Mouse (Mus musculus) right cerebral cortex, postnatal 36 days (tissue): ENCODE data around the gene Dcaf15.

Experiments
- DNase-seq, 2 experiments: peaks; one replicate each; pipeline ENCODE4 v3.0.0; 2022; ENCODE audit warnings: low spot score in 2 of 2, mixed read lengths in 1 of 2

The Dcaf15 gene

DNA sequence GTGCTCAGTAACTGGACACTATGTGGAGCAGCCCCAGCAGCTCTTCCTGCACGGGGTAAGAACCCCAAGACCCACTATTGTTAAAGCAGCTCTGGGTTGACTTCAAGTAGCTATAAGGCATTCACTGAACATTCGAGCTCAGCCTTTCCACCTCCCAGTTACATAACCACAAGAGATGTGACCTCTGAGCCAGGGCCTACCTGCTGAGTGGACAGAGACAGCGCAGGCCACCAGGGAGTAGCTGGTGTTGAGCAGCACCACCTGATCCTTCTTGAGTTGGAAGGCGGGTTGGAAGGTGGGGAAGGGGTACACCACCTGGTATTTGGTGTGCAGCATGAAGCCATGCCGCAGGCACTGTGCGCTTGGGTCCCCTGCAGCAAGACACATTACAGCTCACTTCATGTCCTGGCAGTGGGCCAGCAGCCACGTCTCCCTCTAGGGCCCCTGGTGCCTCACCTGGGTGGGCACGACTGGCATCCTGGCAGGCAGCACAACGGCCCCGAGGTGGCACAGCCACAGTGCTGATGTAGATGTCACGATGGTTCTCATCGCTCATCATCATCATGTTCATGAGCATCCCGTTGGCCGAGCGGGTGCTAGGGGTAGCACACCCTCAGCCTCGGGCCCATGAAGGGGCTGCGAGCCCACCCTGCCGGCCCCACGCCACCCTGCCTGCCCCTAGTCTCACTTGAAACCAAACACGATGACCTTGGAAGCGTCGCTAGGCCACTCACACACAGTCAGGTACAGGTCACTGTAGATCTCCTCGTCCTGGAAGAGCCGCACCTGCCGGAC is 2.9 kb downstream of the Dcaf15 start:
- DNase-seq = no peak

DNA sequence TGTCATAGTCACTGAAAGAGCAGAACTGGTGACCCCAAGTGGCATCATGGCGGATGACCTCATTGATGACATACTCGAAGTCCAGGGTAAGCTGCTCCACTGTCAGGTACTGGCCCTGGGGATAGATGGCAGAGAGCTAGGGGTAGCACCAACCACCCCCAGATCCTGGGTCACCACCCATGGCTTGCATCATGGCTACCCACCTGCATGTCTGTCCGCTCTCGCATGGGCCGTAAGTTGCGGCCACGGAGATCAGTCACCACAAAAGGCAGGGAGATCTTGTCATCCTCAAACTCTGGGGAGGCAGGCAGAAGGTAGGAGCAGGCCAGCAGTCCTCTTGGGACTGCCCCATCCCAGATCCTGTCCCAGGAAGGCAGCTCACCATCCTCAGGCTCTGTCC is 6.2 kb downstream of the Dcaf15 start:
- DNase-seq = no peak

DNA sequence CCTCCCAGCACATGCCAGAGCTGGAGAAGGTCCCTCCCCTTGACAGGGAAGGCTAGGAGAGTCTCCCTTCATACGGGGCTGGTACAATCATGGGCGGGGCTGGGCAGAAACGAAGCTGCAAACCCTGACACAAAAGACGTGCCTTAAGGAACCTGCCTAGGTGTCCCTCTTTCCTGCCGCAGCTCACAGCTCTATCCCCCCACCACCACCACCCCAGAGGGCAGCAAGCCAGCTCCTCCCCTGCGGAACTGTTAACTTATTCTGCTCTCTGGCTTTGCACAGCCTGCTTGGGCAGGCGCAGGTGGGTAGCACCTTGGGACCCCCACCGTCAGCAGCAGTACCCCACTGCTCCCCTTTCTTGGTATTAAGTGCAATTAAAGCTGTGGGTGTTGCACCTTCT is 8.5 kb downstream of the Dcaf15 start:
- no peak for DNase-seq

- no peak for DNase-seq
Observed at GRCm38 (mm10) chr8:84090585-84090984, 14.0 kb downstream of the Dcaf15 start.

DNA sequence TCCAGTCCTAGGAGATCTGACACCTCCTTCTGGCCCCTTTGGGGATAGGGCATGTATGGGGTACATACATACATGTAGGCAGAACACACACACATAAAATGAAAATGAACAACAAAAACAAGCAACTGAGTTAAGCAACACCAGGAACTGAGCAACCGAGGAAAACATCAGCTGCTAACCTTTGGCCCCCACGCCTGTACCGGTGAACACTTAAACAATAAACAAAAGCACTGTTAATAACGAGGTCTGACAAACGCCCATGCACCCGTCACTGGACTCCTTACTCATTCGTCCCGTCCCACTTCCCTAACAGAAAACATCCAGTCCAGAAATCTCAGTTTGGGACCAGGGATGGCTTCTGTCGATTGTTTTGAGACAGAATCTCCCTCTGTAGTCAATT is 15.3 kb downstream of the Dcaf15 start:
- no peak for DNase-seq

- no peak for DNase-seq
Observed at GRCm38 (mm10) chr8:84087821-84088220, 16.7 kb downstream of the Dcaf15 start.

GRCm38 (mm10) chr8:84087156-84087555 is 17.4 kb downstream of the Dcaf15 start:
- no peak for DNase-seq

GRCm38 (mm10) chr8:84084341-84085115 is 20.0 kb downstream of the Dcaf15 start:
- DNase-seq = no peak

DNA sequence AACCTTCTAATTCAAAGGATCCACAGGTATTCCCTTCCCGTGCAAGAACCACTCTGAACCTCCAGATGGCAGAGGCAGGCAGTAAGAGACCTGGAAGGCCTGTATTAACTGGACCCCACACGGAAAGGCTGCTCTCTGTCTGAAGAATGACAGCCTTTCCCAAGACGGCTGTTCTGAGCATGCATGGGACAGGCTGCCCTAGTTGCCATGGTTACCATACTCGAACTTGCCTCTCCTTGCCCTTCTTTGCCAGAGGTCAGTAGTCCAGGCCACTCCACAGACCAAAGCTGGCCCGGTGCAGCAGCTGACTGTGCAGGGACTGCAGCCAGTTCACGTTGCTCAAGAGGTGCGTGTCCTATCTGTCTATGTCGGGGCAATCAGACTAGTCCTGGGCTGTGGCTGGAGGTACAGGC is 20.7 kb downstream of the Dcaf15 start:
- no peak for DNase-seq

DNA sequence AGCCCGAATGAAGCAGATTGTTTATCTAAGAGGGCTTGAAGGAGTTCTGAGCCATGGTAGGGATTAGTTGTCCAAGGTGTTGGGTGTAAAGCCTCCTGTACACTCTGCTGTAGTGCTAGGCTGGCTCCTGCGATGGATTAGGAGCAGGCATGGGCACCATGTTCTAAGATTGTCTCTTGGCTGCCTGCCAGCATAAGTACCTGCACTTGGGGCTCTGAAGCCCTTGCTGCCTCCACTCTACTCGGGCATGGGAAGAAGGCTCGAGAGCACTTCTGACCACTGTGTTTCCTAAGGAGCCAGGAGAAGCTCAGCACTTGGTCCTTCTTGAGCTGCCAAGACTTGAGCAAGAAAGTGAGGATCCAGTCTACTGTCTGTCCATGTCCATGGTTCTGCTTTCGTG is 25.4 kb downstream of the Dcaf15 start:
- DNase-seq = no peak

- DNase-seq = no peak
Observed at GRCm38 (mm10) chr8:84076849-84077248, 27.7 kb downstream of the Dcaf15 start.

- no peak for DNase-seq
Observed at GRCm38 (mm10) chr8:84076412-84076811, 28.2 kb downstream of the Dcaf15 start.

DNA sequence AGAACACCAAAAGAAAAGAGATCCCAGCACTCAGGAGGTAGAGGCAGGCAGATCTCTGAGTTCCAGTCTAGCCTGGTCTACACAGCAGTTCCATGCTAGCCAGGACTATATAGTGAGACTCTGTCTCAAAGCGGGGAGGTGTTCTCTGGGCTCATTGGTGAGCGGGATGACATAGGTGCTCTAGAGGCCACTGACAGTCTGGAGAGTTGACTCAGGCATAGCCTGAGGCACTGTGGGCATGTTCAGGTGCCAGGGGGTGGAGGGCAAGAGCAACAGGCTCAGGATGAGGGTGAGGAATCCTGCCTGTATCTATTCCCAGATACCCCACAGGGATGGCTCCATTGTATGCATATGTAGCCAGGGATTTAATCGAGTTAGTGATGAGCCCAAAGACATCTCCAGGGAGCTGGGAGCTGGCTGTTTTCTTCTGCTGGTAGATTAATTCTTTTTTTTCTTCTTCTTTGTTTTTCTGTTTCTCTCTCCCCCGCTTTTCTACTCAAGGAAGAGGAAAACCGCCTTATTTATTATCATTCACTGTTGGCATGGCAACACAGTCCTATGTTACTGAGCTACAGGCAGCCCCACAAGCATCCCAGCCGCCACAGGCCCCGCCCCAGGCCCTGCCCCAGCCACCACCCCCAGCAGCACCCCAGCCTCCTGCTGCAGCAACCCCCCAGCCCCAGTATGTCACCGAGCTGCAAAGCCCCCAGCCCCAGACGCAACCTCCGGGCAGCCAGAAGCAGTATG is 31.2 kb downstream of the Dcaf15 start:
- DNase-seq = no peak

DNA sequence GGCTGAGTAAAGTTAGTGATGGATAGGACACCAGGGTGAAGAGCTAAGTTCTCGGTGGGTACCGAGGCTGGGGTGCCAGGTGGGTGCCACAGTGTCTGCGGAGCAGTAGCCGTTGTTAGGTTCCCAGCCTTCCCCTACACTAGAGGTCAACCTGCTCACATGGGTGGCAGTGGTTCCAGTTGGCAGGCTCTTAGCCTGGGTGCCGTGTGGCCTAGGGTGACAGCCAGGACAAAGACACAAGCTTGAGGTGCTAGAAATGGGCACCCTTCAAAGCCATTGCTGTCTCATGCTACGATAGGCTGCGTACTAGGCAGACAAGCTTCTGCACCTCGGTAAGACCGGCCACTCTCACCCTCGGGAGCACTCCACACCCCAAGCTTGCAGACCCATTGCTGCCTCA is 32.2 kb downstream of the Dcaf15 start:
- DNase-seq = no peak

- no peak for DNase-seq
Observed at GRCm38 (mm10) chr8:84071921-84072320, 32.6 kb downstream of the Dcaf15 start.

GRCm38 (mm10) chr8:84070667-84071066 is 33.9 kb downstream of the Dcaf15 start:
- DNase-seq = peak; percentile 67 to 74

GRCm38 (mm10) chr8:84070241-84070640 is 34.3 kb downstream of the Dcaf15 start:
- no peak for DNase-seq

- no peak for DNase-seq
Observed at GRCm38 (mm10) chr8:84069750-84070149, 34.8 kb downstream of the Dcaf15 start.

- DNase-seq = no peak
Observed at GRCm38 (mm10) chr8:84069169-84069568, 35.4 kb downstream of the Dcaf15 start.

DNA sequence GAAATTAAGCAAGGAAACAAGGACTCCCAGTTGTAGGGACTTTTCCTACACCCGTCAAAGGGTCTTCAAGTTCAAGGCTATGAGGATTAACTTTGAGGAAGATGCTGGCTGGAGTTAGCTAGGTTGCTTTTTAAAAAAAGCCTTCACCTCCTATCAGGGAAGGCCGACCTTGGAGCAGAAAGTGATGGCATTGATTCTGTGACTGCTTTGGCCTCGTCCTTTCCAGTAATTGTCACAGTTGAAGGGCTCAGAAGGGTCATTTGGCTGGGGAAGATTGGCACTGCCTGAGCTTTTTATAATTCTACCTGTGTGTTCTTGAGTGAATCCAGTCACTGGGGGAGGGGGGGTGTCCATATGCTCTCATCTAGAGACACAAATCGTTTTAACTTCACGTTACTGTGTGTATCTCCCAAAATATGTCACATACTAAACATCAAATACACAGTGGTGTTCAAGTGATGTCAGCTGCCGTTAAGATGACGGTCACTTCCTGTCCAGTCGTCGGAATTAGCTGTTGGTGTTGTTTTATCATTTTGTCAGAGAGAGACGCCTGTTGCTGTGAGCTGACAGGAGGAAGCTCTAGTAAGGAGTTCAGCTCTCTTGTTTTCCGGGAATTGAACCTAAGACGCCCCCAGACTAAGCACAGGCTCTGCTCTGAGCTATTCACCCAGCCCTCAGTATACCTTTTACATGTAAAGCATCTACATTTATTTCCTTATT is 36.1 kb downstream of the Dcaf15 start:
- DNase-seq = no peak

DNA sequence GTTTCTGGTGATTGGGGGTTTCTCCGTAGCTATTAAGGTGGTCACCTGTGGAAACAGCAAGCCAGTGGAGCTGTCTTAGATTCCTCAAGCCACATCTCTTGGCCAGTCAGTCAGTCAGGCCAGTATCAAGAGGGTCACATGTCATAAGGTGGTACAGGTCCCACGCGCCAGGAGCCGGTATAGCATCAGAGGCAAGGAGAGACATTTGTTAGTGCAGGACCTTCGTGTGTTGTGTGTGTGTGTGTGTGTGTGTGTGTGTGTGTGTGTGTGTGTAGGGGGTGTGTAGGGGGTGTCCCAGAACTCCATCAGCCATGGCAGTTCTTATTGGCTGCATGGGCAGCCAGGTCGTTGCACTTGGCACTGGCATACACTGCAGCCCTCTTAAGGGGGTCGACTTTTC is 36.7 kb downstream of the Dcaf15 start:
- no peak for DNase-seq
